Mouse (Mus musculus) lung, postnatal 4 days (tissue): ENCODE measurements around the gene Cdc14a.

Source experiments
- DNase-seq, 2 experiments: peaks; one replicate each; pipeline ENCODE4 v3.0.0; 2021

The Cdc14a gene

DNA sequence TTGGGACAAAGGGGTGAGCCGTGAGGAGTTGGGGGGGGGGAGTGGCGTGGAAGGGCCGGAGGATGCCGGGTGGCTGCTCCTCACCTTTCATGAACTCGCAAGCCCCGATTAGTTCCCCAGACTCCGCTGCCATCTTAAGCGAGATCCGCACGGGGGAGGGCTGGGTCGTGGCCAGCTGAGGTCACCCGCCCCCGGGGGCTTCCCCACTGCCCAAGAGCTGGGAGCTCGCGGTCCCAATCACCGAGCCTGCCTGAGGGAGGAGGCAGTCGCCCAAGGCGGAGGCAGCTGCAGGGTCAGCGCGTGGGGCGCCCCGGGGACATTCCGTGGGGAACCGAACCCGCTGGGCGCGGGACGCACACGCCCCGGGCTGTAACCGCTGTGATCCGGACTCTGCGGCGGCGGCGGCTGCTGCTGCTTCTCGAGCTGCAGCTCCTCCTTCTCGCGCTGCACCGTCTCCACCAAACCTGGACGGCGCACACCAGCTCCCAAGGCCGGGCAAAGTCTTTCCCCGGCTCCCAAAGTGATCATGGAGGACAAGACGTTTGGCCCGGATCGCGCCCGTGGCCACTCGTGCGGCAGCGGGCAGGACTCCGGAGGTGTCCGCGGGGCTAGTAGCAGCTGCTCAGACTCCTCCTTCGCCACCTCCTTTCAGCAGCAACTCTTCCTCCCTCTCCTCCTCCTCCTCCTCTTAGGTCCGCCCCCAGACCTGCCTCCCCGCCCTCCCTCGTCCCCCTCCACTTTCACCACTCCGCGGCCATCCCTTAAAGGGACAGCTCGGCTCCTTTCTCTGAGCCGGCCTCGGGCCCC lies at the start of gene Cdc14a:
Gene Cdc14a, minus strand, starts transcription at position 680 of the 807 bp plus-strand sequence.
- DNase-seq = peak; percentile 83 to 88

DNA sequence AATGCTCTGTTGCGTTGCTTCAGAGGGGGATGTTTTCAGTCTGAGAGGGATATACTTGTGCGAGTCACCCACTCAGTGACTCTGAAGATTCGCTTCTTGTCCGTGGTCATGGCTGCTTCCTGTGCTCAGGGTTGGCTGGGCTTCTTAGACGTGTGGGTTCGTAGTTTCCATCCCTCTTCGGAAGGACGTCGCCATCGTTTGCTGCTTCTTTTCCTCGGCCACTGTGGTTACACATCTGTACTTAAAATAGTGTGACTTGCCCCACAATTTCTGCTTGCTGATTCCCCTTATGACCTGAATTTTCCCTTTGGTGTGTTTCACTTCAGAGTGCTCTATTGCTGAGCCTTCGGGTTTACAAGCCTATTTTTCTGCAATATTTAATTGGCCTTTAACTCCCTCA lies 41.9 kb upstream of the Cdc14a start:
- no peak for DNase-seq

- DNase-seq = no peak
Measured at GRCm38 (mm10) chr3:116464318-116464717, 40.5 kb upstream of the Cdc14a start.

GRCm38 (mm10) chr3:116461053-116461452 lies 37.2 kb upstream of the Cdc14a start:
- no peak for DNase-seq

DNA sequence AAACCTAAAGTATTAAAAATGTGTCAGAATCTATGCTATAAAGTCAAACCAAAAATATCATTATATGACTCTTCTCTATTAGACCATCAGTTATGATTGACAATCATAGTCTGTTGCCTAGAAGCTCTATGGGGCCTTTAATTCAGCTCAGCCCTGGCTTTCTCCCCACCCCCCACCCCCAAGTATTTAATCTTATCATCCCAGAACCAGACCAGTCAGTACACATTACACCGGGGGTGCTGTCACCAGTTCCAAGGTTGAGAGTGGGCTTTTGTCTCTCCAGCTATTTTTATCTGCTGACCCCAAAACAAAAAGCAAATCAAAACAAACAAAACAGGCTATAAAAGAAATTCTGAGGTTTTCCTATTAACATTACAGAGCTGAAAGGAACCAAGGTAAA lies 30.7 kb upstream of the Cdc14a start:
- no peak for DNase-seq

DNA sequence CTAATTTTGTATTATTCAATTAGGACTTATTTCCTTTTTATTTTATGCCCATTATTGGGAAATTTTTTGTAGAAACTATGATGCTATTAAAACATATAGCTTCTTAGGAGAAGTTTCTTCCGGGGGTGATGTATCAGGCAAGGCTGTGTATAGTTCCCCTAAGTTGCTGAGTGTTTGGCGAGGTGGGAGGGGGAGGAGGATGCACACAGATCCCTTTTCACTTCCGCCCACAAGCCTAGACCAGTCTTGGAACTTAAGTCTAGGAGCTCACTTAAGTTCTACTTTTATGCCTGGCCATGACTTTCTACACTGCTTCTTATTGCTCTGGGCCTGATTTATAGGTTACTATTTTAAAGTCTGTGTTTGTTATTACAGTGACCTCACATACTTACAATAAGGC lies 26.9 kb upstream of the Cdc14a start:
- DNase-seq = no peak

DNA sequence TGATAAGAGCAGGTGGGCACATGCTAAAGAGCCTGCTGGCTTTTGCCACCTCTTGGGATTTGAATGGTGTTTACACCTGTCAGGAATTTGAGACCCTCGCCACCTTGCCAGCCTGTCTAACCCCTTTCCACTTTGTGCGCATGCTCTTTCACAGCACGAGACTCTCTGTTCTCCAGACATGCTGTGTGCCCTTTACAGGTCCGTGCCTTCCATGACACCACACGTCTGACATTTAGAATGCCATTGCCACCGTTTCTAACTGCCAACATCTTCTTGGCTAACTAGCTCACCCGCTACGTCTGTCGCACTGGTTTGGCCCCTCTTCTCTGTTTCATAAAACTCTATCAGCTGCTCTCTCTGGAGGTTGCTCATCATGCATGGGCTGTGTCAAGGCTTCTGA lies 20.5 kb upstream of the Cdc14a start:
- DNase-seq = no peak

DNA sequence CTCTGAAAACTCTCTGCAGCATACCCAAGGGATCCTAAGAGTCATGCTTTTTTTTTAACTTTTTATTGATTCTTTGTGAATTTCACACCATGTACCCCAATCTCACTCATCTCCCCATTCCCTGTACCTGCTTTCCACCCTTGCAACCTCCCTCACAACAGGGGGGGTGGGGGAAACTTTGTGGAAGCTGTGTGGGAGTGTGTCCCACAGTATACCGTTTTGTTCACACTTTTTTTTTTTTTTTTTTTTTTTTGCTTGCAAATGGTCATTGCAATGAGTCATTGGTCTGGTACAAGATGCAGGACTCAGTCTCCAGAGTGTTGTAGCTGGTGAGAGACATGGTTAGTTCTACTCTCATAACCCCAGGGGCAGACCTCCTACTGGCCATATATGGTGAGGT lies 19.0 kb upstream of the Cdc14a start:
- DNase-seq = no peak

DNA sequence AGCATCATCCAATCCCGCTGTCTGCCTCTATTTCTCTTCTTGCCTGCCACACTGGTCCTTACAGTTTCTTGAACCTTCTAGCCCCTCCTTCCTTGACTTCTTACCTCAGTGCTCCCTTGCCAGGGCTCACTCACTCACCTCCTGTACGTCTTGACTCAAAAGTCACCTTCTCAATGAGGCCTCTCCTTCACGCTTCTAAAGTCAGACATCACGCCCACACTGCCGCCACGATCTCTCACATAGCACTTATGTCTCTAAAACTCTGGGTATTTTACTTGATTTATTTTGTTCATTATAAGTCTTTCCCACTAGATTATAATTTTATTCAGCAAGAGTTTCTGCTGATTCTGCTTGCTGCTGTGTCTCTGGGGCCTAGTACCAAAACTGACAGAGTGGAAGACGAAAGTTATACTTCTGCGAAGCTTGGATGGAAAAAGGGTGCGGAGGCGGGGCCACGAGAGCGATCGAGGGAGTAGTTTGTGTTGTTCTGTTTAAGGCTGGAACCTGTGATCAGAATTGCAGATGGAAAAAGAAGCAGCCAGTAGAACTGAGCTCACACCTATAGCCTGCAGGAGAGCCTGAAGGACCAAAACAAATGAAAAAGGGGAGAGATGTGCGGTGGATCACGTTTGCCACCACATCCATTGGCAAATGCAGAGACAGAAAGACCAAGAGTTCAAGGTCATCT lies 17.8 kb upstream of the Cdc14a start:
- DNase-seq = no peak

DNA sequence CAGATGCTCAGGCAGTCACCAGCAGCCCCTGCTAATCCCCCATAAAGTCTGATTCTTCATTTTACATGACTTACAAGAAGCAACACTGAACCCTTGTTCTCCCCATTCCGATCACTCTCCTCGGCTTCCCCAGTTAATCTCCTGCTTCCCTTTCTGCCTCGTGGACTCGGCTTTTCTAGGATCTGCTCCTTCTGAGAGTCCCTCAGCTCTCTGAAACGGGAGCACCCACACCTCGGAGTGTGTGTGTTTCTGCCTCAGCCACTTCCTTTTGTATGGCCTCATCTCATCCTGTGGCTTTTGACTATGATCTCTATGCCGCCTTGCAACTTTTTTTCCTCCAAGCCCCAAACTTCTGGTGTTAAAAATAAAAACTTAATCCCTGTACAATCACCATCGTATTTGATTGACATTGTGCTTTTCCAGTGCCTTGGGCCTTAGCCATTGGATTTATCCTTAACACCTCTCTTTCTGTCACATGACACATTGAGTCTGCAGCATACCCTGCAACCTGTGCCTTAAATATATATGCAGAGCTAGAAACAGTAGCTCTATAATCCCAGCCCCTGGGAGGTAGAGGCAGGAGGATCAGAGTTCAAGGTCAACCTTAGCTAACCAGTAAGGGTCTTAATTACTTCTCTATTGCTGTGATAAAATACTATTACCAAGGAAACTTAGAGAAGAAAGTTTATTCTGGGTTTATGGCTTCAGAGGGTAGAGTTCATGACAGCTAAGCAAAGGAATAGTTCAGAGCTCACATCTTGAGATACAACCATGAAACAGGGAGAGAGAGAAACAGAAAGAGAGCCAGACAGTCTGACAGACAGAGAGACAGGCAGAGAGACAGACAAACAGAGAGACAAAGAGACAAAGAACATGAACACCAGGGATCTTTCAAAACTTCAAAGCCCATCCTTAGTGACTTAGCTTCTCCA lies 16.5 kb upstream of the Cdc14a start:
- no peak for DNase-seq

- DNase-seq = no peak
Measured at GRCm38 (mm10) chr3:116436811-116437601, 13.2 kb upstream of the Cdc14a start.

GRCm38 (mm10) chr3:116436113-116436512 lies 12.3 kb upstream of the Cdc14a start:
- DNase-seq = no peak

DNA sequence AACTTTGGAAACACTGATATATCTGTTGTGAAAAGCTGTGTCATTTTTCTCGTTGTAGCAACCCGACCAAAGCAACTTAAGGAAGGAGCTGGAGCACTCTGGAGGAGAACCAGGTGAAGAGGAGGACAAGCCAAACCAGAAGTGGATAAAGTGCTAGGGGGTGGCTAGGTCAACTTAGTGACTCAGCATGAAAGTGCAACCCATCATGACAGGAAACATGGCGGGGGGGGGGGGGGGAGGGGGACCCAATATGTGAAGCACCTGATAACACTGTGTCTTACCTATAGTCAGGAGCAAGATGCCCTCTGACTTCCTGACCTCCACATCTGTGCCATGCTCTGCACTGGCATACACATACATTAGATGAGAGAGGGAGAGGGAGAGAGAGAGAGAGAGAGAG lies 10.9 kb upstream of the Cdc14a start:
- no peak for DNase-seq

- DNase-seq = no peak
Measured at GRCm38 (mm10) chr3:116425901-116426300, 2.1 kb upstream of the Cdc14a start.

GRCm38 (mm10) chr3:116424973-116425284 lies 1.1 kb upstream of the Cdc14a start:
- DNase-seq = peak; percentile 88 to 89

DNA sequence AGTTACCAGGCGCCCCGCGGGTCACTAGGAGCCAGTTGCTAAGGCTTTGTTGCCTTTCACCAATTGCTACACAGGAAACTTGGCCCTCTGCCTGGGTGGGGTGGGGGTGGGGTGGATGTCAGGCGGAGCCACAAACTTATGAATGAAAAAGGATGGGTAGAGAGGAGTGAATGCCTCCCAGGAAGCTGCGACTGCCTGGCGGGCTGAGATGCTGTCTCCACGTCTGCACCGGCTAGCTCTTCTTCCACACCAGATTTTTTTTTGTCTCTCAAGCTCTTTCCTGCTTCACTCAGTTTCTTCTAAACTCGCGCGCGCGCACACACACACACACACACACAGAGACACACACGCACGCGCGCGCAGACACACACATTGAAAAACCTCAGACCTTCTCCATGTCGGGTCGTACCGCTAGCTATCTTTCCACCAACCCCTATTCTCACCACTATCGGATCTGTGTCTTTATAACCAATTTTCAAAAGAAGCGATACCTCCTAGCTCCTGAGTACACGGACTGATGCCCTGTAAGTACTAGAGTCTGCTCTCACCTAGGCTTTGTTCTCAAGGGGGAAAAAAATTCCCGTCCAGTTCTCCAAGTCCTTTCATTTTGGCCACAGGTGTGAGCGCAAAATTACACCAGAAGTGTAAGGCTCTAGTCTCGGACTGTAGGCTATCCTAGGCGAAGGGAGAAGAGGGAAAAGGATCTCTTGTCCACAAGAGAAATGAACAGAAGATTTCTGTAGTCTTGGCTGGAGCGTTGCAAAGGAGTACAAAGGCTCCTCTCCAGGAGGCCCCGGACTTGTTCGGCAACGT lies 534 bp upstream of the Cdc14a start:
- DNase-seq = no peak

- DNase-seq = peak; percentile 66 to 70
Measured at GRCm38 (mm10) chr3:116422795-116423352, 958 bp downstream of the Cdc14a start.

DNA sequence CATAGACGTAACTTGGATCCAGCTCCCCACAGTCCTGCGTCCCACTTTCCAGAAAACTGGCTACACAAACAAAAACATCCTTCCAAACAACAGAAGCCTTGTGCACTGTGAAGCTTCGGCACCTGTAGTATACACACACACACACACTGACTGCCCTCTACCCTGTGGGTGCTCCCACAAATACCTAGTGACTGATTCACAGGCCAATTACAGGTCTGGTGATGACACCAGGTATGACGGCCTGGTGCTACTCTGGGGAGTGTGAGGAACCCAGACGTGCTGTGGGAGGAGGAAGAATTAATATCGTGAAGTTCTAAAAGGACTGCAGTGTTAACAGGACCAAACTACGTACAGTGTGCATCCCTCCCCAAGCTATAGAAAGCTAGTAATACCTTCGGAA lies 1.8 kb downstream of the Cdc14a start:
- DNase-seq = no peak

- DNase-seq = no peak
Measured at GRCm38 (mm10) chr3:116421121-116421520, 2.7 kb downstream of the Cdc14a start.

- DNase-seq = no peak
Measured at GRCm38 (mm10) chr3:116419791-116420190, 4.0 kb downstream of the Cdc14a start.

DNA sequence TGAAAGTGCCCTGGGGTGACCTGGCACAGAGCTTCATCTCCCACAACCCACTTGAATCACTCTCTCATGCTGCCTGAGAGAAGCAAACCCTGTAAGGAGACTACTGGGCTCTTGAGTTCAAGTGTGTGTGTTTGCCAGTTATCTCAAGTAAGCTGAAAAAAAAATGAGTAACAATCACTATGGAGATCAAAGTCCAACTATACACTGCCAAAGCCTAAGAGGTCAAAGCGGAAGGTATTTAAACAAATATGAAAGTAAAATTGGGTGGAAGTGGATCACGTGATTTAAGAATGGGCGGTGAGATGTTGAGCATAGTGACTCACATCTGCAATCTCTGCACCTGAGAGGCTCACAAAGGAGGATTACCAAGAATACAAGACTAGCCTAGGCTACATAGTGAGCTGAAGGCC lies 9.4 kb downstream of the Cdc14a start:
- DNase-seq = peak; percentile 42 to 64
